Mouse (Mus musculus) limb, embryonic 14.5 days (tissue): ENCODE measurements at regions not wholly inside any gene's neighbourhood (a gene's known extent, or its start where the extent isn't known, plus 50 kb on each side); places are given as distances from the start of the nearest gene placed in this dataset.

Source experiments
- ATAC-seq: fragments of 200-750 bp; cut with Nextera tagmentation; 2 replicates; pipeline ENCODE4 v1.8.0; 2017; ENCODE audit warnings: low read depth, moderate number of reproducible peaks, moderate TSS enrichment; ENCODE audit not compliant: low FRiP score
- DNase-seq: peaks from one replicate; pipeline ENCODE4 v3.0.0-alpha.2; 2015; ENCODE audit warnings: low spot score
- H3K27ac ChIP-seq: fragments of 300-500 bp; sonication (generic); replicated peaks from 2 replicates; pipeline ENCODE4 v1.5.1; 2014; ENCODE audit warnings: low read depth, mild to moderate bottlenecking, low read length, moderate library complexity, mixed read lengths
- H3K27me3 ChIP-seq: fragments of 300-500 bp; sonication (generic); 2 replicates; pipeline ENCODE4 v1.6.1; 2014; ENCODE audit warnings: low read length, mixed read lengths; ENCODE audit not compliant: control insufficient read depth, insufficient read depth
- H3K36me3 ChIP-seq: fragments of 300-500 bp; sonication (generic); 2 replicates; pipeline ENCODE4 v1.6.1; 2014; ENCODE audit warnings: mild to moderate bottlenecking, low read length, moderate library complexity, mixed read lengths; ENCODE audit not compliant: control insufficient read depth, insufficient read depth
- H3K4me1 ChIP-seq: fragments of 300-500 bp; sonication (generic); 2 replicates; pipeline ENCODE4 v1.6.1; 2014; ENCODE audit warnings: antibody characterized with exemption, low read length, mixed read lengths; ENCODE audit not compliant: control insufficient read depth, insufficient read depth
- H3K4me2 ChIP-seq: fragments of 300-500 bp; sonication (generic); replicated peaks from 2 replicates; pipeline ENCODE4 v1.6.1; 2014; ENCODE audit warnings: low read depth, mild to moderate bottlenecking, low read length, moderate library complexity; ENCODE audit not compliant: severe bottlenecking
- H3K4me3 ChIP-seq: fragments of 300-500 bp; sonication (generic); replicated peaks from 2 replicates; pipeline ENCODE4 v1.5.1; 2014; ENCODE audit warnings: low read length
- H3K9ac ChIP-seq: fragments of 300-500 bp; sonication (generic); 2 replicates; pipeline ENCODE4 v1.6.1; 2014; ENCODE audit warnings: mild to moderate bottlenecking, low read depth, low read length, moderate library complexity; ENCODE audit not compliant: severe bottlenecking
- H3K9me3 ChIP-seq: fragments of 300-500 bp; sonication (generic); 2 replicates; pipeline ENCODE4 v1.6.1; 2016; ENCODE audit warnings: low read length; ENCODE audit not compliant: control insufficient read depth
- POLR2A ChIP-seq: fragments of 200-500 bp; IDR thresholded peaks from 2 replicates; pipeline ENCODE4 v1.8.0; 2012; ENCODE audit warnings: inconsistent platforms, mild to moderate bottlenecking, moderate library complexity, borderline replicate concordance; ENCODE audit not compliant: insufficient read depth, insufficient read length; ENCODE audit errors: extremely low read depth
- WGBS: fragments of 180-500 bp; shearing (Covaris S2); extraction: QIAGEN DNeasy Blood & Tissue Kit; methylation state at CpG from one replicate; pipeline ENCODE4 v1.1.7; 2014; 5-methylcytosine and 5-hydroxymethylcytosine counted together

- peaks cover 12% of the 10 kb centered on the region for H3K4me1 ChIP-seq
- H3K4me2 ChIP-seq = no peak overlapping the region
- no peak overlapping the region for H3K4me3 ChIP-seq
- H3K9ac ChIP-seq = no peak overlapping the region
- no peak overlapping the region for H3K27ac ChIP-seq
- H3K27me3 ChIP-seq = no peaks in the 10 kb centered on the region
- WGBS = 58% methylated on average over 6 of the region's 6 CpGs
- H3K9me3 ChIP-seq = no peaks in the 10 kb centered on the region
- H3K36me3 ChIP-seq = no peaks in the 10 kb centered on the region
- no peak for DNase-seq
- TF ChIP-seq POLR2A = no peak
- ATAC-seq = no peak
These were observed 135.7 kb upstream of the Arhgap5 start for GRCm38 (mm10) chr12:52368034-52368433.

- Histone ChIP-seq H3K4me2 (no peak overlapping the region), H3K4me1 (peaks cover 12% of the 10 kb centered on the region), H3K9ac (no peak overlapping the region), H3K4me3 (no peak overlapping the region), H3K27me3 (no peaks in the 10 kb centered on the region), H3K36me3 (no peaks in the 10 kb centered on the region), H3K9me3 (no peaks in the 10 kb centered on the region), H3K27ac (no peak overlapping the region)
- TF ChIP-seq POLR2A = no peak
- no peak for DNase-seq
- ATAC-seq = no peak
- 68% methylated on average over 4 of the region's 4 CpGs for WGBS
These were observed 135.3 kb upstream of the Arhgap5 start for GRCm38 (mm10) chr12:52368466-52368865.

- no peak for ATAC-seq
- Histone ChIP-seq H3K4me3 (no peak overlapping the region), H3K9ac (no peak overlapping the region), H3K36me3 (no peaks in the 10 kb centered on the region), H3K27me3 (no peaks in the 10 kb centered on the region), H3K27ac (no peak overlapping the region), H3K4me1 (peaks cover 12% of the 10 kb centered on the region), H3K4me2 (no peak overlapping the region), H3K9me3 (no peaks in the 10 kb centered on the region)
- DNase-seq = peak; percentile 23
- 31% methylated on average over 12 of the region's 12 CpGs for WGBS
- TF ChIP-seq POLR2A = no peak
These were observed 133.5 kb upstream of the Arhgap5 start for GRCm38 (mm10) chr12:52370153-52370710.

- H3K36me3 ChIP-seq = no peaks in the 10 kb centered on the region
- DNase-seq = no peak
- no peak for TF ChIP-seq POLR2A
These were observed 128.7 kb upstream of the Arhgap5 start for GRCm38 (mm10) chr12:52375116-52375515.

GRCm38 (mm10) chr12:52376692-52377462 lies 126.9 kb upstream of the Arhgap5 start:
- H3K27me3 ChIP-seq = no peaks in the 10 kb centered on the region
- WGBS = 77% methylated on average over 10 of the region's 10 CpGs
- H3K27ac ChIP-seq = no peak overlapping the region
- peaks cover 8% of the 10 kb centered on the region for H3K4me1 ChIP-seq
- H3K36me3 ChIP-seq = no peaks in the 10 kb centered on the region
- H3K9me3 ChIP-seq = no peaks in the 10 kb centered on the region
- H3K4me2 ChIP-seq = no peak overlapping the region
- DNase-seq = no peak
- TF ChIP-seq POLR2A = no peak
- H3K9ac ChIP-seq = no peak overlapping the region
- H3K4me3 ChIP-seq = no peak overlapping the region
- no peak for ATAC-seq

More at GRCm38 (mm10) chr12:52375116-52375515, 128.7 kb upstream of the Arhgap5 start:
- no peak overlapping the region for H3K4me3 ChIP-seq
- no peak overlapping the region for H3K9ac ChIP-seq
- no peaks in the 10 kb centered on the region for H3K9me3 ChIP-seq
- WGBS = 41% methylated on average over 4 of the region's 4 CpGs
- H3K4me2 ChIP-seq = no peak overlapping the region
- peaks cover 8% of the 10 kb centered on the region for H3K4me1 ChIP-seq
- no peak for ATAC-seq
- H3K27ac ChIP-seq = no peak overlapping the region
- no peaks in the 10 kb centered on the region for H3K27me3 ChIP-seq
